Mouse (Mus musculus) heart, postnatal 0 days (tissue): Measurements from ENCODE around the gene Gnb1. TPM values are rescaled to one million over a fixed set of nuclear protein-coding genes. Genes with fewer than 3 reads are reported as not detected.
A peak's percentile ranks its signal among the peaks of the same experiment; 100 is the strongest.

Experiments used
- ATAC-seq: fragments of 200-750 bp; cut with Nextera tagmentation; 2 replicates; pipeline ENCODE4 v1.8.0; 2017; ENCODE audit warnings: low read depth, moderate number of reproducible peaks, moderate library complexity; ENCODE audit not compliant: insufficient read depth
- DNase-seq: peaks from one replicate; pipeline ENCODE4 v3.0.0-alpha.2; 2016; ENCODE audit warnings: low spot score
- H3K27ac ChIP-seq: fragments of 300-500 bp; sonication (generic); 2 replicates; pipeline ENCODE4 v1.5.1; 2014; ENCODE audit warnings: low read depth, mild to moderate bottlenecking
- H3K27me3 ChIP-seq: fragments of 300-500 bp; sonication (generic); 2 replicates; pipeline ENCODE4 v1.6.1; 2014; ENCODE audit warnings: low read length, mixed read lengths; ENCODE audit not compliant: control insufficient read depth, insufficient read depth
- H3K36me3 ChIP-seq: fragments of 300-500 bp; sonication (generic); replicated peaks from 2 replicates; pipeline ENCODE4 v1.6.1; 2014; ENCODE audit warnings: low read length, mixed read lengths; ENCODE audit not compliant: control insufficient read depth, insufficient read depth
- H3K4me1 ChIP-seq: fragments of 300-500 bp; sonication (generic); 2 replicates; pipeline ENCODE4 v1.6.1; 2014; ENCODE audit warnings: antibody characterized with exemption; ENCODE audit not compliant: control insufficient read depth, insufficient read depth
- H3K4me2 ChIP-seq: fragments of 300-500 bp; sonication (generic); 2 replicates; pipeline ENCODE4 v1.6.1; 2014; ENCODE audit warnings: low read depth, mild to moderate bottlenecking, low read length, moderate library complexity
- H3K4me3 ChIP-seq: fragments of 300-500 bp; sonication (generic); 2 replicates; pipeline ENCODE4 v1.5.1; 2014; ENCODE audit warnings: low read depth, low read length
- H3K9ac ChIP-seq: fragments of 300-500 bp; sonication (generic); replicated peaks from 2 replicates; pipeline ENCODE4 v1.6.1; 2014; ENCODE audit warnings: low read depth, low read length, mixed read lengths
- H3K9me3 ChIP-seq: fragments of 300-500 bp; sonication (generic); replicated peaks from 2 replicates; pipeline ENCODE4 v1.6.1; 2016; ENCODE audit warnings: low read length; ENCODE audit not compliant: control insufficient read depth
- CTCF ChIP-seq: IDR thresholded peaks from 2 replicates; pipeline ENCODE4 v1.5.1; 2016; ENCODE audit warnings: antibody characterized with exemption, control low read depth, low read depth
- EP300 ChIP-seq: IDR thresholded peaks from 2 replicates; pipeline ENCODE4 v1.6.1; 2016; ENCODE audit warnings: antibody characterized with exemption, low read depth
- WGBS: fragments of 180-500 bp; shearing (Covaris S2); extraction: QIAGEN DNeasy Blood & Tissue Kit; methylation state at CpG from one replicate; pipeline ENCODE4 v1.1.7; 2014; 5-methylcytosine and 5-hydroxymethylcytosine counted together
- polyA plus RNA-seq: library from polyadenylated mRNA; unstranded; fragments of >200 nt; fragmentation: Nextera tagmentation; extraction: Ambion mirVana; gene quantifications from 2 replicates; pipeline ENCODE4 v1.2.1, GENCODE M21; 2015
- total RNA-seq: library from RNA; depleted of rRNA; stranded (reverse); fragments of >200 nt; gene quantifications from 2 replicates; pipeline ENCODE4 v1.2.3, GENCODE M21; 2014; ENCODE audit warnings: low replicate concordance; rRNA removed

Gene Gnb1
- total RNA-seq (158 and 184 TPM in 2 replicates), polyA plus RNA-seq (249 and 255 TPM in 2 replicates)

- ATAC-seq (peak; percentile 85), DNase-seq (peak; percentile 74)
- H3K36me3 ChIP-seq = no peaks in the 10 kb centered on the region
- WGBS = under 1% methylated on average over 43 of the region's 60 CpGs
- TF ChIP-seq EP300 (no peak; the same call in 1 of the 2 replicates), CTCF (no peak)
- no peaks in the 10 kb centered on the region for H3K9me3 ChIP-seq
- peak within 1 kb of the TSS; percentile 93 for H3K27ac ChIP-seq
- no peaks in the 10 kb centered on the region for H3K27me3 ChIP-seq
- H3K9ac ChIP-seq = peak within 1 kb of the TSS; percentile 97
- H3K4me1 ChIP-seq = peaks cover 60% of the 10 kb centered on the region
- peak within 1 kb of the TSS; percentile 97 for H3K4me3 ChIP-seq
- H3K4me2 ChIP-seq = peak within 1 kb of the TSS; percentile 93
Measured at GRCm38 (mm10) chr4:155490990-155491504, at the start of gene Gnb1. Gnb1 (plus strand) TSS chr4:155491361.

GRCm38 (mm10) chr4:155442808-155443207 is 48.4 kb upstream of the Gnb1 start:
- Histone ChIP-seq H3K27me3 (no peaks in the 10 kb centered on the region), H3K4me2 (no peak overlapping the region), H3K9ac (no peak overlapping the region), H3K4me3 (no peak overlapping the region), H3K27ac (no peak overlapping the region), H3K4me1 (no peaks in the 10 kb centered on the region), H3K36me3 (no peaks in the 10 kb centered on the region), H3K9me3 (no peaks in the 10 kb centered on the region)
- TF ChIP-seq CTCF (no peak), EP300 (no peak)
- DNase-seq (no peak), ATAC-seq (no peak)
- 64% methylated on average over 3 of the region's 3 CpGs for whole genome bisulfite sequencing

- no peak overlapping the region for H3K4me2 ChIP-seq
Measured at GRCm38 (mm10) chr4:155451597-155451996, 39.6 kb upstream of the Gnb1 start.

GRCm38 (mm10) chr4:155458575-155458974 is 32.6 kb upstream of the Gnb1 start:
- no peak for DNase-seq
- WGBS = 69% methylated on average over 5 of the region's 5 CpGs
- Histone ChIP-seq H3K4me2 (no peak overlapping the region), H3K36me3 (no peaks in the 10 kb centered on the region), H3K4me3 (no peak overlapping the region), H3K4me1 (no peaks in the 10 kb centered on the region), H3K9ac (no peak overlapping the region), H3K9me3 (no peaks in the 10 kb centered on the region), H3K27me3 (no peaks in the 10 kb centered on the region), H3K27ac (no peak overlapping the region)
- TF ChIP-seq CTCF = no peak
- TF ChIP-seq EP300 = no peak
- no peak for ATAC-seq

More at GRCm38 (mm10) chr4:155451597-155451996, 39.6 kb upstream of the Gnb1 start:
- ATAC-seq = no peak
- no peak for TF ChIP-seq EP300
- no peak for TF ChIP-seq CTCF
- Histone ChIP-seq H3K4me3 (no peak overlapping the region), H3K4me1 (no peaks in the 10 kb centered on the region), H3K9ac (no peak overlapping the region), H3K36me3 (no peaks in the 10 kb centered on the region), H3K27ac (no peak overlapping the region), H3K27me3 (no peaks in the 10 kb centered on the region), H3K9me3 (no peaks in the 10 kb centered on the region)
- WGBS = 42% methylated on average over 10 of the region's 10 CpGs
- DNase-seq = no peak

GRCm38 (mm10) chr4:155463050-155463449 is 28.1 kb upstream of the Gnb1 start:
- H3K4me1 ChIP-seq = no peaks in the 10 kb centered on the region
- no peak overlapping the region for H3K9ac ChIP-seq
- H3K9me3 ChIP-seq = no peaks in the 10 kb centered on the region
- H3K4me2 ChIP-seq = no peak overlapping the region
- ATAC-seq (no peak), DNase-seq (no peak)
- H3K27ac ChIP-seq = no peak overlapping the region
- WGBS = 66% methylated on average over 13 of the region's 13 CpGs
- no peak for TF ChIP-seq EP300
- no peak for TF ChIP-seq CTCF
- H3K27me3 ChIP-seq = 0 out of 2 replicates have a peak, but pooled peaks cover 3% of the 10 kb centered on the region
- H3K4me3 ChIP-seq = no peak overlapping the region
- no peaks in the 10 kb centered on the region for H3K36me3 ChIP-seq

GRCm38 (mm10) chr4:155463611-155464010 is 27.6 kb upstream of the Gnb1 start:
- no peak overlapping the region for H3K4me3 ChIP-seq
- no peaks in the 10 kb centered on the region for H3K36me3 ChIP-seq
- no peak for DNase-seq
- no peak overlapping the region for H3K9ac ChIP-seq
- H3K27me3 ChIP-seq = 0 out of 2 replicates have a peak, but pooled peaks cover 3% of the 10 kb centered on the region
- no peaks in the 10 kb centered on the region for H3K9me3 ChIP-seq
- TF ChIP-seq EP300 (no peak), CTCF (no peak)
- WGBS = 77% methylated on average over 6 of the region's 6 CpGs
- no peak overlapping the region for H3K27ac ChIP-seq
- no peaks in the 10 kb centered on the region for H3K4me1 ChIP-seq
- ATAC-seq = no peak
- H3K4me2 ChIP-seq = no peak overlapping the region
